Mouse (Mus musculus) cerebellum, adult 2 months (tissue): ENCODE results near the gene Cops4.

Source experiments
- CTCF ChIP-seq: fragments of 200-500 bp; IDR thresholded peaks from 2 replicates; pipeline ENCODE4 v1.5.1; 2011; ENCODE audit warnings: low read depth, mild to moderate bottlenecking, control low read depth, low read length, moderate library complexity, borderline replicate concordance; ENCODE audit not compliant: insufficient read depth
- POLR2A ChIP-seq: fragments of 200-500 bp; IDR thresholded peaks from 2 replicates; pipeline ENCODE4 v1.6.1; 2011; ENCODE audit warnings: low read length, control low read depth, borderline replicate concordance; ENCODE audit not compliant: insufficient read depth

GRCm38 (mm10) chr5:100568177-100568576, 50.1 kb downstream of the Cops4 start:
- TF ChIP-seq POLR2A, result no peak
- no peak for TF ChIP-seq CTCF
